Mouse (Mus musculus): ENCODE data around the gene Slc6a2.

Gene Slc6a2

DNA sequence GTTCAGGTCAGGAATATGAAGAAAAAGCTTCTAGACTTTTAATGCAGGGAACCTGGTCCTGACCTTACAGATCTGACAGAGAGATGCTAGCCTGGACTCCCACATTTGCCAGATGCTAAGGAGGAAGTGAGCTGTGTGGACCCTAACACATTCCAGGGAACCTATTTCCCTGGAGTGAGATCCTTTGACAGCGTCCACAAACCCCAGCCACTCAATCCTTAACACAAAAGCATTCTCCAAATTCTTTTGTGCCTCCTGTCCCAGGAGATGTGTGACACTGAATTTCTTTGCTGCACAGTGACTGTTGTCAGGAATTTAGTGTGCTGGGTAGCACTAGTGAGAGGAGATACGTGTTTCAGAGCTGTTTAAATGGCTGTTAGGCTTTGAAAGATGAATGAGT is 79.0 kb downstream of the Slc6a2 start:
- no peak for DNase-seq

- no peak for DNase-seq
These were observed 80.4 kb downstream of the Slc6a2 start for GRCm38 (mm10) chr8:93040256-93040655.

GRCm38 (mm10) chr8:93040776-93041567 is 81.1 kb downstream of the Slc6a2 start:
- DNase-seq: no peak

GRCm38 (mm10) chr8:93043083-93043482 is 83.2 kb downstream of the Slc6a2 start:
- no peak for DNase-seq

DNA sequence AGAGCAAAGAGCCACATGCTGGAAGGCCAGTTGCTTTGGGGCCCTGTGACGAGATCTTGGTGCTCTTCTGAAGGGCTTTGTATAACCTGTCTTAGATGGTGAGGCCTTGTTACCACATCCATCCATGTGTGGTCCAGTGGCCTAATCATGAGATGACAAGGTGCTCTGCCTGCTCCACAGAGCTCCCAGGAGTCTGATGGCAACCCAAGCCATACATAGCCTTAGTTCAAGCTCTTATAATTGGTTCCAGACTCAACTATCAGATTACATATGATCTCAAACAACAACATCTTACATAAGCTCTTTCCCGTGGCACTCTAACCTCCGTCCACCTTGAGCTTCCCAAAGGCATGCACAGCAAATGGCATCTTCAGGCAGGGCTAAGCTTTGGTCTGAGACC is 88.2 kb downstream of the Slc6a2 start, which contains the start of gene Ces1a:
TSS of gene Ces1a (minus strand) at position 101 of the 400 bp plus-strand sequence.
- DNase-seq: no peak

GRCm38 (mm10) chr8:93048510-93049416 is 88.9 kb downstream of the Slc6a2 start:
- DNase-seq: peak in 1 of 2 experiments; percentile 2
